ENCODE assay signal across 23 mouse cellular contexts in genomic region chr4:63859785-63860203, GRCm38 (mm10). TPM values are rescaled to one million over a fixed set of nuclear protein-coding genes. Genes with fewer than 3 reads are reported as not detected.
DNase-seq lines count a peak whose midpoint lies in the region.
"Had no signal": no experiment of that assay in that cellular context is flagged by ENCODE, and none has a peak within 500 bp of the region (broad histone marks: within the 10 kb centered on the region; RNA-seq: fewer than 3 reads in every experiment).

No protein-coding gene starts in this region.

- H3K36me3 ChIP-seq in macrophage (ENCODE audit: inconsistent target), result no peaks in the 10 kb centered on the region
- H3K36me3 ChIP-seq: embryonic facial prominence, embryonic 13.5 days; forebrain, embryonic 10.5 days; heart, embryonic 10.5 days; hindbrain, embryonic 15.5 days; limb, embryonic 12.5 days; midbrain, embryonic 15.5 days had no signal

- peaks cover 30% of the 10 kb centered on the region; the same call in 1 of the 2 replicates for H3K79me2 ChIP-seq in macrophage (ENCODE audit: inconsistent target)

- peak overlapping the region; percentile 27; the same call in 1 of the 2 replicates for H3K4me3 ChIP-seq in macrophage (ENCODE audit: inconsistent target)
- H3K4me3 ChIP-seq: embryonic facial prominence, embryonic 13.5 days; forebrain, embryonic 10.5 days; gastrocnemius, adult 2 months; heart, embryonic 10.5 days; hindbrain, embryonic 15.5 days; limb, embryonic 12.5 days; midbrain, embryonic 15.5 days had no signal

- WGBS in macrophage (ENCODE audit: missing documents), result 34% methylated on average over 4 of the region's 4 CpGs

- peak overlapping the region; percentile 45 for H3K27ac ChIP-seq in macrophage
- H3K27ac ChIP-seq: embryonic facial prominence, embryonic 13.5 days; forebrain, embryonic 10.5 days; gastrocnemius, adult 2 months; heart, embryonic 10.5 days; hindbrain, embryonic 15.5 days; limb, embryonic 12.5 days; liver, embryonic 14.5 days; midbrain, embryonic 15.5 days; stomach, postnatal 0 days had no signal

- peak; percentile 14 for DNase-seq in adrenal gland, adult 2 months
- DNase-seq in adrenal gland, postnatal 10 days, result no peak
- DNase-seq in 3134 (ENCODE audit: extremely low read depth, insufficient read length, low spot score) (peak; percentile 21), NIH3T3 (ENCODE audit: low read depth) (peak; percentile 78)
- no peak for DNase-seq in embryo, embryonic 11 days
- no peak for DNase-seq in kidney, postnatal 14 days
- DNase-seq in kidney, adult 9 months, result no peak
- DNase-seq: cerebellum, adult 2 months; gastrocnemius, adult 2 months; heart, postnatal 10 days; kidney, adult 18-20 months; kidney, postnatal 25 days; spleen, adult 18-20 months had no signal

RNA-seq across cellular contexts. Expression of gene Tnfsf8, which starts 1.4 kb away (rescaled TPM):
- total RNA-seq in adrenal gland, adult 2 months (2021), result under 1 TPM; 0.09 to 0.14 TPM
- 0.09 TPM in 1 of 2 replicates, not detected in the other for polyA plus RNA-seq in adrenal gland, adult 2 months (2012; rRNA removed)
- under 1 TPM; 0.12 to 0.18 TPM for total RNA-seq in adrenal gland, postnatal 10 days (2021)
- total RNA-seq in macrophage (2018; cell fraction: chromatin; rRNA removed), result 1 to 10 TPM in 8 of 26 experiments, under 1 TPM in 15, not detected in 3; 0.22 to 9.0 (median 0.70) TPM
- 1 to 10 TPM in 21 of 26 experiments, under 1 TPM in 5; 0.48 to 4.7 (median 1.5) TPM for total RNA-seq in macrophage (2018; cell fraction: cytosol; rRNA removed)
- total RNA-seq in macrophage (2018; cell fraction: nucleus; rRNA removed), result 1 to 10 TPM in 23 of 26 experiments, under 1 TPM in 3; 0.64 to 9.1 (median 3.3) TPM
- polyA plus RNA-seq in macrophage (2018), result 0.53 to 2.3 TPM (median 0.56 TPM) in 3 replicates
- total RNA-seq: gastrocnemius, adult 2 months; heart, postnatal 10 days had no signal
- polyA plus RNA-seq: forebrain, embryonic 10.5 days; heart, embryonic 10.5 days; hindbrain, embryonic 15.5 days; midbrain, embryonic 15.5 days; neural tube, embryonic 11.5 days; stomach, postnatal 0 days had no signal

Comparison
In these comparisons a context has a peak if more than half of its experiments do, and no peak if none do; other contexts are left out.
1. DNase-seq: peak in adrenal gland, adult 2 months (single experiment), 3134 (single experiment) and NIH3T3 (single experiment); none in adrenal gland, postnatal 10 days (single experiment), embryo, embryonic 11 days (single experiment), kidney, postnatal 14 days (single experiment) and kidney, adult 9 months (single experiment).